Mouse (Mus musculus): ENCODE measurements at regions not wholly inside any gene's neighbourhood (a gene's known extent, or its start where the extent isn't known, plus 50 kb on each side); places are given as distances from the start of the nearest gene placed in this dataset.
"Not testable (repeated sequence)": the region's sequence is repeated elsewhere in the genome, so short reads cannot be mapped to it uniquely, and the experiment has no call there.

DNA sequence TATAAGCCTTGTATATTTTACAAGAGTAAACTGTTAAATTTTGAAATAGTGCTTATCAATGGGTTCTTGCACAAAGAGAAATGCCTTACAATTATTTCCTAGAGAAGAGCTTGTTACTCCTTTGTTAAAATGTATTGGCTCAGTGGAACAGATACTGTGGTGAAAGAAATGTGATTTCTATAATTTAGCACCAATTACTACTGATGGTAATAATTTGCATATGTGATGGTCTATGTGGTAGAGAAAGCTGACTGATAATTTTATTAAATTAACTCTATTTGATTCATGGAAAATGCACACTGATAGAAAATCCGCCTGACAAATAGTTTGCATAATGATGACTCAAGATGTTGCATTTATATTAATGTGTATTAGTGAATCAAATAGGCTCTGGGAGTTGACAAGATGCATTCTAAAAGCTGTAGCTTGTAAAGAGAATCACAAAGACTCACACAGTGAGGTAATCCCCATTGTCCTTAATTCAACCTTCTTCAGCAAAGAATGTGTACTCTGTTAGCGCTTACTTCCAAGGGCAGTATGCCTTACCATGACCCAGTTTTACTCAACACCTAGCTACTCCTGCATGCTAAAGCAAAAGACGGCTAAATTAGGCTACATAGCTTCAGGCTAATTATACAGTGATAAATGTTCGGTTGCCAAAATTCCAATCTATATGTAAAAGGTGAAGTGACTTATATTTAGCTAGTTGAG is 329.8 kb upstream of the Cenpq start:
- H3K4me1 ChIP-seq (replicated peaks; ENCODE audit: control insufficient read depth, insufficient read depth, low read length), result no peaks in the 10 kb centered on the region
- no peaks in the 10 kb centered on the region for H3K27me3 ChIP-seq (ENCODE audit: control insufficient read depth, insufficient read depth, low read length)
- no peak for DNase-seq (ENCODE audit: low spot score)
- no peak overlapping the region for H3K9ac ChIP-seq (ENCODE audit: low read depth, low read length)
- H3K27ac ChIP-seq (ENCODE audit: low read depth, low read length), result no peak overlapping the region
- no peaks in the 10 kb centered on the region for H3K36me3 ChIP-seq (ENCODE audit: control insufficient read depth, insufficient read depth, low read length)
- H3K4me3 ChIP-seq (ENCODE audit: low read depth, low read length), result no peak overlapping the region
- 74% methylated on average over 4 of the region's 4 CpGs for WGBS
- H3K9me3 ChIP-seq (ENCODE audit: control insufficient read depth, low read length), result no peaks in the 10 kb centered on the region
- no peak overlapping the region for H3K4me2 ChIP-seq (replicated peaks; ENCODE audit: low read depth, low read length)
- ATAC-seq (ENCODE audit: low FRiP score), result no peak

GRCm38 (mm10) chr17:41261495-41261894 is 326.6 kb upstream of the Cenpq start:
- Histone ChIP-seq H3K4me3 (ENCODE audit: low read depth, low read length) (no peak overlapping the region), H3K4me1 (replicated peaks; ENCODE audit: control insufficient read depth, insufficient read depth, low read length) (no peaks in the 10 kb centered on the region), H3K9ac (ENCODE audit: low read depth, low read length) (no peak overlapping the region), H3K4me2 (replicated peaks; ENCODE audit: low read depth, low read length) (no peak overlapping the region), H3K27ac (ENCODE audit: low read depth, low read length) (no peak overlapping the region), H3K27me3 (ENCODE audit: control insufficient read depth, insufficient read depth, low read length) (no peaks in the 10 kb centered on the region), H3K36me3 (ENCODE audit: control insufficient read depth, insufficient read depth, low read length) (no peaks in the 10 kb centered on the region), H3K9me3 (ENCODE audit: control insufficient read depth, low read length) (no peaks in the 10 kb centered on the region)
- 81% methylated on average over 1 of the region's 1 CpGs for WGBS
- ATAC-seq (ENCODE audit: low FRiP score), result no peak
- DNase-seq (ENCODE audit: low spot score), result no peak

DNA sequence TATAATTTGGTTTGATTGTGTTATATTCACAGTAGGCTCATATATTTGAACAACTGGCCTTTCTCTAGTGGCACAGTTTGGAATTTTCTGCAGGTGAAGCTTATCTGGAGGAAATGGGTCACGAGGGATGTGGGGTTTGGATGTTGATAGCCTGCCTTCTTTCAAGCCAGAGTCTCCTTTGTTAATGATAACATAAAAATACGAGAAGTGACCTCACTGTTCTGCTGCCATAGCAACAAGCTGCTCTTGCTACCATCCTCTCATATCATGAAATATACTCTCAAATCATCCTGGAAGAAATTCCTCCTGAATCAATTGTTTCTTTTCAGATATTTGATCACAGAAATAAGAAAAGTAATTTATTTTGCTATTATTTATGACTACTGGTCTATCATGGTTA is 313.6 kb upstream of the Cenpq start:
- no peak for ATAC-seq (ENCODE audit: low FRiP score)
- no peak overlapping the region for H3K4me3 ChIP-seq (ENCODE audit: low read depth, low read length)

DNA sequence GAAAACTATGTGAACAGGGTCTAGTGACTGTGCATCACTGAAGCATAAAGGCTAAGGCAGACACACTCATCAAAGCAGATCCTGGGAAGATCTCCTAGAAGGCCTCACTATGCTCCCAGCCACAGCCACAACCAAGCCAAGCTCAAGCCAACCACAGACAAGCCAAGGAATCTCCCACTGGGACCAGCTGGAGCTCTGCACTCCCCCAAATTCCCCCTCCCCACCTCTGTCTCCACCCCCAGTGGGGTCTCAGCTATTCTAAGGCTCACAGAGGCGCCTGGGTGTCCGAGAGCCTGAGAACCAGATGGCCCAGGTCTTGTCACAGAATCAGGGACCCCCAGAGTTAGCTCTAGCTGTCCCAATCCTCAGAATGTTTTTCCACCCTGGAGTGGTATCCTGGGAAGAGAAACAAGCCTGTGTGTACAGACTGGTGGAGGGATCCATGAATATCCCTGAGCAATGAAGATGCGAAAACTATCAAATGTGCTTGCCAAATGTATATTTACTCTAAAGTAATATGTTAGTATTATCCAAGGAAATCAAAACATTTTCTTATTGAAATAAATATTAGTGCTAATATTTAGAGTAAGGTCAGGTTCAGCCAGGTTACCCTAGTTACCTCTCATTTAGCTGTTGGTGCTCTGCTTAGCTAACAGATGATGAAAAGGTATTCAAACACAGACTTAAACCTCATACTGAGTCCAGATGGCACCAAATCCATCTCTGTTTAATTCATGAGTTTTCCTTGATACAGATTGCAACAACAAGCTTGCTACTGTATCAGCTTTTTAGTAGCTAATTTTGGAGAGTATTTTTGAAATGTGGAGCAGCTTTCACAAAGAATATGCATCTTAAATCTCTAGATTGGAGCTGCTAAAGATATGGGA is 292.5 kb upstream of the Cenpq start:
- Histone ChIP-seq H3K27ac (ENCODE audit: low read depth, low read length) (no peak overlapping the region), H3K4me1 (replicated peaks; ENCODE audit: control insufficient read depth, insufficient read depth, low read length) (no peaks in the 10 kb centered on the region), H3K4me2 (replicated peaks; ENCODE audit: low read depth, low read length) (no peak overlapping the region), H3K4me3 (ENCODE audit: low read depth, low read length) (no peak overlapping the region), H3K9me3 (ENCODE audit: control insufficient read depth, low read length) (no peaks in the 10 kb centered on the region), H3K9ac (ENCODE audit: low read depth, low read length) (no peak overlapping the region), H3K27me3 (ENCODE audit: control insufficient read depth, insufficient read depth, low read length) (no peaks in the 10 kb centered on the region), H3K36me3 (ENCODE audit: control insufficient read depth, insufficient read depth, low read length) (no peaks in the 10 kb centered on the region)
- WGBS, result 62% methylated on average over 3 of the region's 3 CpGs
- DNase-seq (ENCODE audit: low spot score) (no peak), ATAC-seq (ENCODE audit: low FRiP score) (no peak)

More for the DNA sequence above, 313.6 kb upstream of the Cenpq start:
- Histone ChIP-seq H3K4me1 (replicated peaks; ENCODE audit: control insufficient read depth, insufficient read depth, low read length) (no peaks in the 10 kb centered on the region), H3K9ac (ENCODE audit: low read depth, low read length) (no peak overlapping the region), H3K27ac (ENCODE audit: low read depth, low read length) (no peak overlapping the region), H3K36me3 (ENCODE audit: control insufficient read depth, insufficient read depth, low read length) (no peaks in the 10 kb centered on the region), H3K27me3 (ENCODE audit: control insufficient read depth, insufficient read depth, low read length) (no peaks in the 10 kb centered on the region), H3K9me3 (ENCODE audit: control insufficient read depth, low read length) (no peaks in the 10 kb centered on the region), H3K4me2 (replicated peaks; ENCODE audit: low read depth, low read length) (no peak overlapping the region)
- no peak for DNase-seq (ENCODE audit: low spot score)
- WGBS, result 81% methylated on average over 2 of the region's 2 CpGs

- Histone ChIP-seq H3K4me1 (replicated peaks; ENCODE audit: control insufficient read depth, insufficient read depth, low read length) (no peaks in the 10 kb centered on the region), H3K4me3 (ENCODE audit: low read depth, low read length) (no peak overlapping the region), H3K9ac (ENCODE audit: low read depth, low read length) (no peak overlapping the region), H3K4me2 (replicated peaks; ENCODE audit: low read depth, low read length) (no peak overlapping the region), H3K27ac (ENCODE audit: low read depth, low read length) (no peak overlapping the region), H3K27me3 (ENCODE audit: control insufficient read depth, insufficient read depth, low read length) (no peaks in the 10 kb centered on the region), H3K9me3 (ENCODE audit: control insufficient read depth, low read length) (no peaks in the 10 kb centered on the region), H3K36me3 (ENCODE audit: control insufficient read depth, insufficient read depth, low read length) (no peaks in the 10 kb centered on the region)
- ATAC-seq (ENCODE audit: low FRiP score) (no peak), DNase-seq (ENCODE audit: low spot score) (no peak)
- 80% methylated on average over 1 of the region's 1 CpGs for WGBS
These were observed 282.0 kb upstream of the Cenpq start for GRCm38 (mm10) chr17:41216816-41217215.

DNA sequence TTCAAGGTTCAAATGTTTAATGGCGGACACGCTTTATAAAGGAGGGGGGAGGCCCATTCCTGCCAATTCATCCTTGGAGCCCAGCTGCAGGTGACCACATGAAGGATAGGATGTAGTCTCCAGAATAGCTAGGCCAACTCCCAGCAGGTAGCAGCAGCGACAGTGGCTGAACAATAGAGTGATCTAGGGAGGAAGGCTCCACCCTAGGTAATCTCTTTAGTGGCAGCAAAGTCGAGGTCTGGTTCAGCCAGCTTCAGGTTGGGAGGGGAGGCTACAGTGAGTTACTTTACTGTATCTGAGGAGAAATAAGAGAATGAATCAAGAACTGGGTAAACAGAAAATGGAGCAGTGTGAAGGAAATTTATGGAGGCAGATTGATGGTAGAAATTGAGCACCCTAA is 264.6 kb upstream of the Cenpq start:
- H3K4me2 ChIP-seq (replicated peaks; ENCODE audit: low read depth, low read length); H3K27ac ChIP-seq (ENCODE audit: low read depth, low read length); H3K4me1 ChIP-seq (replicated peaks; ENCODE audit: control insufficient read depth, insufficient read depth, low read length); H3K9me3 ChIP-seq (ENCODE audit: control insufficient read depth, low read length); DNase-seq (ENCODE audit: low spot score); H3K4me3 ChIP-seq (ENCODE audit: low read depth, low read length); H3K9ac ChIP-seq (ENCODE audit: low read depth, low read length); H3K36me3 ChIP-seq (ENCODE audit: control insufficient read depth, insufficient read depth, low read length); H3K27me3 ChIP-seq (ENCODE audit: control insufficient read depth, insufficient read depth, low read length); ATAC-seq (ENCODE audit: low FRiP score): not testable (repeated sequence)
- 50% methylated on average over 4 of the region's 4 CpGs for WGBS

DNA sequence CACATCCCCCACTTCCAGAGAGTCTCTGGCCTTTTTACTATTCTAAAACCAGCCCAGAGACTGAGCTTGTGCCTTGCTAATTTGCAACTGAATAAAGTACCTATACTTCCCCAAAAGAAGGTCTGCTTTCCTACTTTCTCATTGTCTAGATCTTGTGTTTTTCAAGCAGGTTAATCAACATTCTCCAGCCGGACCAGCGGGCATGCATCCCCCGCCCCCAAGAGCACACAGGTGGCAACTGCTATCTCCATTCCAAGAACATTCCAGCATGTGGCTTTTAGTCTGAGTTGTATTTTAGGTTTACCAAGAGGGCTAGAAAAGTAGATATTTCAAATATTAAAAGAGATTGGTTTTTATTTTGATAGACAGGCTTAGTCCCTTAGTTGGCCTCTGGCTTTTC is 255.5 kb upstream of the Cenpq start:
- H3K27me3 ChIP-seq (ENCODE audit: control insufficient read depth, insufficient read depth, low read length); DNase-seq (ENCODE audit: low spot score); H3K9ac ChIP-seq (ENCODE audit: low read depth, low read length); H3K4me3 ChIP-seq (ENCODE audit: low read depth, low read length); H3K9me3 ChIP-seq (ENCODE audit: control insufficient read depth, low read length); H3K4me2 ChIP-seq (replicated peaks; ENCODE audit: low read depth, low read length); H3K4me1 ChIP-seq (replicated peaks; ENCODE audit: control insufficient read depth, insufficient read depth, low read length); H3K27ac ChIP-seq (ENCODE audit: low read depth, low read length); H3K36me3 ChIP-seq (ENCODE audit: control insufficient read depth, insufficient read depth, low read length); ATAC-seq (ENCODE audit: low FRiP score): not testable (repeated sequence)
- WGBS, result 87% methylated on average over 3 of the region's 3 CpGs

DNA sequence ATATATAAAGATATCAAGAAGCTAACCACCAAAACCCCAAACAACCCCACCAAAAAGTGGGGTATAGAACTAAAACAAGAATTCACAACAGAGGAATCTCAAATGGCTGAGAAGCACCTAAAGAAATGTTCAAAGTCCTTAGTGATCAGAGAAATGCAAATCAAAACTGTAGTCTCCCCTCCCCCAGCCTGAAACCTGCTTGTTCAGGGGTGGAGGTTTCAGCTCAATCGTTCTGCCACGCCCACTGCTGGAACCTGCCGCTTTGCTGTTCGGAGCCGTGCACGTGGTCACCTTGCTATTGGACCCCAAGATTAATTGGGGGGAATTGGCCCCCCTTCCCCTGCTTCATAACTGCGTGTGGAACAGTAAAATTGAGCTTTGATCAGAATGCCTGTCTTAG is 251.8 kb upstream of the Cenpq start:
- 91% methylated on average over 7 of the region's 7 CpGs for WGBS
- H3K27me3 ChIP-seq (ENCODE audit: control insufficient read depth, insufficient read depth, low read length); H3K36me3 ChIP-seq (ENCODE audit: control insufficient read depth, insufficient read depth, low read length); ATAC-seq (ENCODE audit: low FRiP score); H3K4me3 ChIP-seq (ENCODE audit: low read depth, low read length); DNase-seq (ENCODE audit: low spot score); H3K9me3 ChIP-seq (ENCODE audit: control insufficient read depth, low read length); H3K27ac ChIP-seq (ENCODE audit: low read depth, low read length); H3K4me2 ChIP-seq (replicated peaks; ENCODE audit: low read depth, low read length); H3K9ac ChIP-seq (ENCODE audit: low read depth, low read length); H3K4me1 ChIP-seq (replicated peaks; ENCODE audit: control insufficient read depth, insufficient read depth, low read length): not testable (repeated sequence)

- Histone ChIP-seq H3K36me3 (ENCODE audit: control insufficient read depth, insufficient read depth, low read length) (no peaks in the 10 kb centered on the region), H3K9ac (ENCODE audit: low read depth, low read length) (no peak overlapping the region), H3K4me2 (replicated peaks; ENCODE audit: low read depth, low read length) (no peak overlapping the region), H3K9me3 (ENCODE audit: control insufficient read depth, low read length) (no peaks in the 10 kb centered on the region), H3K4me3 (ENCODE audit: low read depth, low read length) (no peak overlapping the region), H3K27ac (ENCODE audit: low read depth, low read length) (no peak overlapping the region), H3K4me1 (replicated peaks; ENCODE audit: control insufficient read depth, insufficient read depth, low read length) (no peaks in the 10 kb centered on the region), H3K27me3 (ENCODE audit: control insufficient read depth, insufficient read depth, low read length) (no peaks in the 10 kb centered on the region)
- 70% methylated on average over 2 of the region's 2 CpGs for WGBS
- DNase-seq (ENCODE audit: low spot score) (no peak), ATAC-seq (ENCODE audit: low FRiP score) (no peak)
These were observed 249.9 kb upstream of the Cenpq start for GRCm38 (mm10) chr17:41184751-41185150.

Data from hindbrain, embryonic 11.5 days (tissue).